Mouse (Mus musculus): ENCODE data around the gene Tns1.

DNA sequence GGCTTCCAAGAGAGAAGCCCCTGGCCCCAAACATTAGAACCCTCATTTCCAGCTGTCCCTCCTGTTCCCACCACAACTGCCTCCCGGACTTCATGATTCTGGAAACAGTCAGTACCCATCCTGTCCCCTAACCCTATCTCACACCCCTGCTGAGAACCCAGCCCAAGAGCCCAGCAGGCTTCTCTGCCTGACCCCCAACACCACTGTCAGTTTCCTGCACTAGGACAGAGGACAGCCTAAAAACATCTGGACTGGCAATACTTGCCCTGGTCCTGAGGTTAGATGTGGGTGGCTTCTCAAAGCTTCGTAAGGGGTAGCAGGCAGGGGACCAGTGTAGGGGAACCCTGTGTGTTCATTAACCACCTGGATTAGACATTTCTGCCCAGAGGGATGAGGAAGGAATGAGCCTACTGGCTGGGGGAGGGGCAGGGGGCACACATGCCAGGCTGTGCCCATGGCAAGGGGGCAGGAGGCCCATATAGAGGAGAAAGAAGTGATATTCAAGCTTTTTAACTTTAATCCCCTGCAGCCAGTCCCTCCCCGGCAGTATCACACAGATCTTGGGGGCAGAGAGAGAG lies 88.2 kb downstream of the Tns1 start:
- TF ChIP-seq SMC3 (IDR thresholded peaks at IDR 0.05; ENCODE audit: low read depth, low read length) (no peak), POLR2A (IDR thresholded peaks at IDR 0.05; ENCODE audit: low read depth, low read length) (no peak), CTCF (conservative IDR thresholded peaks at IDR 0.05 in 1 of 2, IDR thresholded peaks at IDR 0.05 in 1 of 2; ENCODE audit: low read depth in 2 of 2, low read length in 2 of 2) (no peak), CHD2 (IDR thresholded peaks at IDR 0.05; ENCODE audit: low read length) (no peak), ZKSCAN1 (IDR thresholded peaks at IDR 0.05; ENCODE audit: borderline replicate concordance, low read depth, low read length) (no peak), RCOR1 (conservative IDR thresholded peaks at IDR 0.05; ENCODE audit: low read depth, low read length) (no peak)

Measured in CH12.LX (cell line).